Mouse (Mus musculus): Measurements from ENCODE around the gene Timm13. TPM values are rescaled to one million over a fixed set of nuclear protein-coding genes. Genes with fewer than 3 reads are reported as not detected.
A peak's percentile ranks its signal among the peaks of the same experiment; 100 is the strongest.

The Timm13 gene
- polyA plus RNA-seq, 1 experiment, result 208 TPM

DNA sequence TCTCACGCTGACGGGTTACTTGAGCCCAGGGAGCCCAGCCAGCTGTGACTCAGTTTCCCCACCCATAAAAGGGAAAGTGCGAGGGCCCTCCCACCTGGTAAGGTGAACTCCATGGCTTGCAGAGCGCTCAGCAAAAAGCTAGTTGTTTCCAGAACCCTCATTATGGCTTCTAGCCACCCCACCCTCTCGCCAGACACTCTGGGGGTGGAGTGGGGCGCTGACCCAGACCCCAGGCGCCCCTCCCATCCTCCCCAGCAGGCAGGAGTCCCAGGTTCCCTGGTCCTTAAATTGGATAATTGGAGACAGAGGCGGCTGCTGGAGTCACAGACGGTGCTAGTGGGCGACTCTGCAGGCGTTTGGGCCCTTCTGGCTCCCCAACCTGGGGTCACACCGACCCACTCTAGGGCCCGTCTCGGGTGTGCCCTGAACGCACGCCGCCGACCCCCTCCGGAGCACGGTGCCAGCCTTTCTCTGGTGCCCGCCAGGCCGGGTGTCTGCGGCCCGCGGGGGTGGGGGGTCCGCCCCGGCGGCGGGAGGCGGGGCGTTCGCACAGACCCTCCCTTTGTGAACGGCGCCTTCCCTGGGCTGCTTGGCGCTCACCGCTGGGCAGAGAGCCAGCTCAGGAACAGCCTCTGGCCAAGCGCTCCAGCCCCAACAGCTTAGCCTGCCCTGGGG lies 35.5 kb upstream of the Timm13 start:
- DNase-seq, result peak; percentile 70 to 71
- H3K4me1 ChIP-seq (ENCODE audit: control insufficient read depth, insufficient read depth, low read length), result peaks cover 50% of the 10 kb centered on the region
- no peak overlapping the region for H3K27ac ChIP-seq (ENCODE audit: insufficient read depth, low read length)
- 6% methylated on average over 37 of the region's 37 CpGs for WGBS
- no peak for TF ChIP-seq POLR2A (IDR thresholded peaks at IDR 0.05; ENCODE audit: borderline replicate concordance, insufficient read depth, low read length)
- no peak for TF ChIP-seq CTCF (IDR thresholded peaks at IDR 0.05; ENCODE audit: borderline replicate concordance, insufficient read depth, low read depth, low read length)
- no peak overlapping the region for H3K4me3 ChIP-seq (replicated peaks; ENCODE audit: insufficient read depth, low read depth, low read length)
- H3K27me3 ChIP-seq (ENCODE audit: control insufficient read depth, insufficient read depth, low read length), result no peaks in the 10 kb centered on the region

DNA sequence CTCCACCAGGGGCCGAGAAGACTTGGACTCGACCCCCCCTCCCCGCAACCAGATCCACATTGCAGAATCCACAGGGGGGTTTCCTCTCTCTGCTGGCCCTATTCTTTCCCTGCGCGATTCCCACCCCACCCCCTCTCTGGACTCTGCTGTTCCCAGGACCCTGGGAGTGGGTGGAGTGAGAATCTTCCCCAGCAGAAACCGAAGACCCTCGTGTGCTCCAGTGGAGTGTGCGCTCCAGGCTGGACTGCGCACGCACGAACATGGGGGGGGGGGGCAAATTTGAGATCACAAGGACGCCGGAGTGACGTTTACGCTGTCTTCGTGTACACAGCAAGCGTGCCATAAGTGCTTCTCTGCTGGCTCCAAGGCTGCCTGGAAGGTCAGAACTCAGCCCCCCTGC lies 34.9 kb upstream of the Timm13 start:
- no peak overlapping the region for H3K4me3 ChIP-seq (replicated peaks; ENCODE audit: insufficient read depth, low read depth, low read length)
- no peak overlapping the region for H3K27ac ChIP-seq (ENCODE audit: insufficient read depth, low read length)
- TF ChIP-seq POLR2A (IDR thresholded peaks at IDR 0.05; ENCODE audit: borderline replicate concordance, insufficient read depth, low read length) (no peak), CTCF (IDR thresholded peaks at IDR 0.05; ENCODE audit: borderline replicate concordance, insufficient read depth, low read depth, low read length) (no peak)
- H3K4me1 ChIP-seq (ENCODE audit: control insufficient read depth, insufficient read depth, low read length), result peaks cover 47% of the 10 kb centered on the region
- no peaks in the 10 kb centered on the region for H3K27me3 ChIP-seq (ENCODE audit: control insufficient read depth, insufficient read depth, low read length)
- WGBS, result 17% methylated on average over 17 of the region's 17 CpGs
- no peak for DNase-seq

DNA sequence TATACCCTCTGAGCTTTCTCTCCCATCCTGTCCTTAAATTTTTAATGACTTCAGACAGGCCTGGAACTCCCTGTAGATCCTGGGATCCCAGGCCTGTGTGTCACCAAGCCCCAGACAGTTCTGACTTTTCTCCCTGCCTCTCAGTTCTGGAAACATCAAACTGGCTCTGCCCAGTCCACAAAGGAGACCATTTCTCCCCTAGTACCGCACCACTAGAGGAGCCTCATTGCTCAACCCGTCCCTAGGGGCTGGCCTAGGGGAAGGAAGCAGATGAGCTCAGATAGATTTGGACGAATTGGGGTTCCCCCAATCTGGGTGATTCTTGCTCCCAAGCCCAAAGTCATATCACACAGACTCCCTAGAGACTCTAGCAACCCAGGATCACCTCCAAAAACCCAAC lies 34.5 kb upstream of the Timm13 start:
- TF ChIP-seq CTCF (IDR thresholded peaks at IDR 0.05; ENCODE audit: borderline replicate concordance, insufficient read depth, low read depth, low read length) (no peak), POLR2A (IDR thresholded peaks at IDR 0.05; ENCODE audit: borderline replicate concordance, insufficient read depth, low read length) (no peak)
- no peak overlapping the region for H3K27ac ChIP-seq (ENCODE audit: insufficient read depth, low read length)
- no peak overlapping the region for H3K4me3 ChIP-seq (replicated peaks; ENCODE audit: insufficient read depth, low read depth, low read length)
- 67% methylated on average over 3 of the region's 3 CpGs for WGBS
- DNase-seq, result no peak
- H3K4me1 ChIP-seq (ENCODE audit: control insufficient read depth, insufficient read depth, low read length), result peaks cover 43% of the 10 kb centered on the region
- H3K27me3 ChIP-seq (ENCODE audit: control insufficient read depth, insufficient read depth, low read length), result no peaks in the 10 kb centered on the region

DNA sequence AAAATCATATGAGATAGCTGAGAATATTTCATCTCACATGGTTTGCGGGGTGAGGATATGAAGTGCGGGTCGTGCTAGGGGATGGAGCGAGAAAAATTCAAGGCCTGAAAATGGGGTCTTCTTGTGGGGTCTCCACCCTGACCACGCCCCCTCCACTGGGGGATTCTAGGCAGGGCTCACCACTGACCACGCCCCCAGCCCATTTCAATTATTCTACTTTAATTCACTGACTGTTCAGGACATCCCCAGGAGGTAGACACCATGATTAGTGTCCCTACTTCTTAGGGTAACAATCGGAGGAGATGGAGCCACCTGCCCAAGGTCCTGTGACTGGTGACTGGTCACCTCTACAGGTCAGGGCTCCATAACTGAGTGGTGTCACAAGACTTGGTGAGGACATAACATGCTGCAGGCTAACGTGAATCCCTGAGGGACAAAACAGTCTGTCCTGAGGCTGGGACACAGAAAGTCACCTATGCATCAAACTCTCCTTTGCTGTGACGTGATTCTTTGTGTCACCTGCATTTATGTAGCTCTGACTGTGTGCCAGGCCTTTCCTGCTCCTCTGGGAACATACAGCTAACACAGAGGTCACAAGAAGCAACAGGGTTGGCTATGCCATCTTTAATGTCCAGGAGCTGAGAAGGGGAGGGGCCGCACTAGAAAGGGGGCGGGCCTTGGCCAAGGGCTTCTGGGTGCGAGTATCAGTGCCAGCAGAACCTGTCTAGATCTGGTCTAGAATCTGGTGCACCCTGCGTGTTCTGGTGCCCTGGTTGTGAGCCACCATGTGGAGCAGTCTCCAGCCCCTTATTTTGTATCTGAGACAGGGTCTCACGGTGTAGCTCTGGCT lies 33.6 kb upstream of the Timm13 start:
- DNase-seq, result no peak
- Histone ChIP-seq H3K4me3 (replicated peaks; ENCODE audit: insufficient read depth, low read depth, low read length) (no peak overlapping the region), H3K27ac (ENCODE audit: insufficient read depth, low read length) (no peak overlapping the region), H3K4me1 (ENCODE audit: control insufficient read depth, insufficient read depth, low read length) (peaks cover 37% of the 10 kb centered on the region), H3K27me3 (ENCODE audit: control insufficient read depth, insufficient read depth, low read length) (no peaks in the 10 kb centered on the region)
- WGBS, result 66% methylated on average over 14 of the region's 14 CpGs
- TF ChIP-seq POLR2A (IDR thresholded peaks at IDR 0.05; ENCODE audit: borderline replicate concordance, insufficient read depth, low read length) (no peak), CTCF (IDR thresholded peaks at IDR 0.05; ENCODE audit: borderline replicate concordance, insufficient read depth, low read depth, low read length) (no peak)

DNA sequence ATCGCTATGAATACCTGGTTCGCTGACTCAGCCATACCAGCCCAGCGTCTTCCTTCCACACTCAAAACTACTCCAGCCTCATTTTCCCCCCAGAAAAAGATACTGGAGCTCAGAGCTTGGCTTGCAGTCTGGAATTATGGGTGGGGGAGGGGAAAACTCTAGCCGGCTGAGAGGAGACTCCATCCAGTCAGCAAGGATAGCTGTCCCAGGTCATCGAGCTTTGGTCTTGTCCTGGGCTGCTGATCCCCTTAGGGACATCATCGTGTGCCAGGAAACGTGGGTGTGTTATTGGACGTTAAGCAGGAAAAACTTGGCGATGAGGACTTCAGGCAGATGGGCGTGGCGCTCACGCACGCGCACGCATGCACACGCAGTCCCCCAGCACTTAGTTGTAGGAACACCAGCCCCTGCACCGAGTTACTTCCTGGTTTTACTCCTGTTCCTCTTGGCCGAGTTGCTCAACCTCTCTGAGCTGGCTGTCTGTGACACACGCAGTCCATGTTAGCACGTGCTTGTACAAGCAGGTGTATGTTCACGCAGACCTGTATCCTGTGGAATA lies 32.7 kb upstream of the Timm13 start:
- DNase-seq, result no peak
- TF ChIP-seq CTCF (IDR thresholded peaks at IDR 0.05; ENCODE audit: borderline replicate concordance, insufficient read depth, low read depth, low read length) (no peak), POLR2A (IDR thresholded peaks at IDR 0.05; ENCODE audit: borderline replicate concordance, insufficient read depth, low read length) (no peak)
- H3K27me3 ChIP-seq (ENCODE audit: control insufficient read depth, insufficient read depth, low read length), result no peaks in the 10 kb centered on the region
- H3K27ac ChIP-seq (ENCODE audit: insufficient read depth, low read length), result no peak overlapping the region
- H3K4me1 ChIP-seq (ENCODE audit: control insufficient read depth, insufficient read depth, low read length), result peaks cover 30% of the 10 kb centered on the region
- WGBS, result 7% methylated on average over 21 of the region's 21 CpGs
- no peak overlapping the region for H3K4me3 ChIP-seq (replicated peaks; ENCODE audit: insufficient read depth, low read depth, low read length)

DNA sequence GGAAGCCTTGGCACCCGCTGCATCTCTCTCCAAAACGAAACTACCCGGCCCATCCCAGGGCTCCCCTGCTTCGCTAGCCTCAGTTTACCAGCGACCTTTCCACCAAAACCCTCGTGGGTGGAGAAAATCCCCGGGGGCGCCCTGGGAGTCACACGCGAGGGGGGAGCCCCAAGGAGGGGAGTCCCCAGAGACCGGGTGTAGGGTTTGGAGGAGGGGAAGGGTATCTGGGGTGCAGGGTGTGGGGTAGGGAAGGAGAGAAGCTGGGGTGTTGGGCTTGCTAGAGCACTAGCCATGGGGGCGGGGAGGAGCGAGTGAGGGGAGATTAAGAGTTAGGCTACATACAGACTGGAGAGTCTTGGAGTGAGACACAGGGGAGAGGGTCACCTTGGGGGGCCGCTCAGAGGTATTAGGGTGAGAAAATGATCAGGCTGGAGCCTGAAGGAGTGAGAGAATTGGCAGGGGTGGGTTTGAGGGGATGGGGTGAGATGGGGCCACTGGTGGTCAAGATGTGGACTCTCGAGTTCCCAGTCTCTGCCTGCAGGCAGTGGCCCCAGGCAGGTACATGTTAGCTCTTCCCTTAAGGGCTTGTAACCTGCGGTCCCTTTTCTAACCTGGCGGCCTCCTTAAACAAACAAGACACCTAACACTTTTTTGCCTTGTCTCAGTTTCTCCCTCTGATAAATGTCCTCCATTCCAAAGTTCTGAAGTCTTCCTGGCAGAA lies 32.1 kb upstream of the Timm13 start:
- TF ChIP-seq POLR2A (IDR thresholded peaks at IDR 0.05; ENCODE audit: borderline replicate concordance, insufficient read depth, low read length), result no peak
- no peak for TF ChIP-seq CTCF (IDR thresholded peaks at IDR 0.05; ENCODE audit: borderline replicate concordance, insufficient read depth, low read depth, low read length)
- 21% methylated on average over 17 of the region's 17 CpGs for WGBS
- H3K27me3 ChIP-seq (ENCODE audit: control insufficient read depth, insufficient read depth, low read length), result no peaks in the 10 kb centered on the region
- no peak overlapping the region for H3K27ac ChIP-seq (ENCODE audit: insufficient read depth, low read length)
- DNase-seq, result no peak
- H3K4me1 ChIP-seq (ENCODE audit: control insufficient read depth, insufficient read depth, low read length), result peaks cover 28% of the 10 kb centered on the region
- no peak overlapping the region for H3K4me3 ChIP-seq (replicated peaks; ENCODE audit: insufficient read depth, low read depth, low read length)

DNA sequence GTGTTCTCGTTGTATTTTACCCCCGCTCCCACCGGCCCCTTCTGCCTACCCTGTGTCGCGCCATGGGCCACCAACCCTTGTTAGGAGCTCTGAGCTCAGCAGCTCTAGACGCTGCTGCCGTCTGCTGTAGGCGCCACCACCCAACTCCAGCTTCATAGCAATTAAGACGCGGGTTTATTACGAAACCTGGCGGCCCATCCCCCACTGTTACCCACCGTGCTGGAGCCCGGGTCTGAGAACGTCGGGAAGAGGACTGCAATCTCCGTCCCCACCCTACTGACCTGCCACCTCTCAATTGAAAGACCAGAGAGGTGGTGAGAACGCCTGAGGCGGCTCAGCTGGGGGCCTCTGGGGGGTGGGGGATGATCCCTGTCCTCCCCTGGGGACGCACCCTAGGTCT lies 31.4 kb upstream of the Timm13 start:
- Histone ChIP-seq H3K27me3 (ENCODE audit: control insufficient read depth, insufficient read depth, low read length) (no peaks in the 10 kb centered on the region), H3K4me1 (ENCODE audit: control insufficient read depth, insufficient read depth, low read length) (peaks cover 27% of the 10 kb centered on the region), H3K4me3 (replicated peaks; ENCODE audit: insufficient read depth, low read depth, low read length) (no peak overlapping the region), H3K27ac (ENCODE audit: insufficient read depth, low read length) (no peak overlapping the region)
- DNase-seq, result no peak
- TF ChIP-seq POLR2A (IDR thresholded peaks at IDR 0.05; ENCODE audit: borderline replicate concordance, insufficient read depth, low read length) (no peak), CTCF (IDR thresholded peaks at IDR 0.05; ENCODE audit: borderline replicate concordance, insufficient read depth, low read depth, low read length) (no peak)
- 32% methylated on average over 20 of the region's 20 CpGs for WGBS
